Mouse (Mus musculus) central nervous system, embryonic 18 days (tissue): ENCODE results near the gene Bcor. TPM values are rescaled to one million over a fixed set of nuclear protein-coding genes. Genes with fewer than 3 reads are reported as not detected.

Experiments used
- polyA plus RNA-seq: library from polyadenylated mRNA; depleted of rRNA; stranded (reverse); fragments of >200 nt; gene quantifications from 2 replicates; pipeline ENCODE4 v1.2.3, GENCODE M21; 2012; rRNA removed

Gene Bcor
- 16.0 and 16.9 TPM in 2 replicates for polyA plus RNA-seq

DNA sequence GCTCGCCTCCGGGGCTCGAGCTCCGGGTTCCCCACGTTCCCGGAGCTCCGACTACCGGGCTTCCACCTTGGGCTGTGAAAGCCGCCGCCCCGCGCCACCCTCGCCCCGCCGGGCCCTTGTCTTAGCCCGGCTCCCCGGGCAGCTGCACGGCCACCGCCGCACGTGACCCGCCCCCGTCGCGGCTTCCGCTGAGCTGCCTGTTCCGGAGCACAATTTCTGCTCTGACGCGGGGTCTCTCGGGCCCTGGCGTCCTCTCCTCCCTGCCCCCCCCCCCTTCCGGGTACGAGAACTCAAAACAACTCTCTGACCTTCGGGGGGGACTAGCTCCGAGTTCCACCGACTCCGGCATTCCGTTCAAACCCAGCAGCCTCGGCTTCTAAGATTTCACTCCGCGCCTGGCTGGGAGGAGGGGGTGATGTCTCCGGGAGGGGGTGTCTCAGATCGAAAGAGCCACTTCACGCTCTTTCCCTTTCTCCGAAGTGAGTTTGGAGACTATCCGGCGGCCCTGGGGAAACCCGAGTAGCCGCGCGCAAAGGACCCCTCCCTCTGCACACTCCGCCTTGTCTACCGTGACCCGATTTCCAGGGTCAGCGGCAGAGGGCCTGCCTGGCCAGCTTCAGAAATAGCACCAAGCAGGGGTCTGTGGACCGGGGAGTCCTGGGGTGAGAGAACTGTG is at the start of gene Bcor:
Bcor (minus strand) TSS at position 375 of the 676 bp plus-strand sequence.

